Mouse (Mus musculus): ENCODE data around the gene Agap3.

DNA sequence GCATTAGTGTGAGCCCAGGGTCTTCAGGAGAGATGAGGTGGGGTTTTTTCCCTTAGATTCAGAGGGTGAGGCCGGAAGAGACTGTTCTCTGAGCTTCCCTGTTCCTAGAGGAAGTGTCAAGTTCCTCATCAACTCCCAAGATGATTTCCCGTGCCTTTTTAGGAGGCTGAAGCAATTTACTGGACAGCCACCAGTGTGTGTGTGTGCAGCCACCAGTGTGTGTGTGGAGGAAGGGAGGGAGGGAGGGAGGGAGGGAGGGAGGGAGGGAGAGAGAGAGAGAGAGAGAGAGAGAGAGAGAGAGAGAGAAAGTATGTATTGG, 2.0 kb downstream of the Agap3 start:
- TF ChIP-seq ETS1 (IDR thresholded peaks at IDR 0.05; ENCODE audit: low read depth, low read length) (no peak), CTCF (IDR thresholded peaks at IDR 0.05 in 2 of 3, conservative IDR thresholded peaks at IDR 0.05 in 1 of 3; ENCODE audit: control insufficient read depth in 1 of 3, insufficient read depth in 1 of 3, low read depth in 2 of 3, low read length in 3 of 3, poor library complexity in 1 of 3, severe bottlenecking in 1 of 3) (no peak), MAX (IDR thresholded peaks at IDR 0.05; ENCODE audit: low read length) (no peak), POLR2A (IDR thresholded peaks at IDR 0.05; ENCODE audit: control insufficient read depth in 1 of 2, insufficient read depth in 1 of 2, low read depth in 1 of 2, low read length in 2 of 2, poor library complexity in 1 of 2) (no peak), E2F4 (IDR thresholded peaks at IDR 0.05; ENCODE audit: borderline replicate concordance, low read depth, low read length) (no peak), EP300 (IDR thresholded peaks at IDR 0.05; ENCODE audit: low read depth in 1 of 2, low read length in 2 of 2) (no peak), ZNF384 (IDR thresholded peaks at IDR 0.05; ENCODE audit: low read depth, low read length) (no peak), USF1 (IDR thresholded peaks at IDR 0.05; ENCODE audit: low read depth, low read length) (no peak), GATA1 (IDR thresholded peaks at IDR 0.05; ENCODE audit: low read depth, low read length) (no peak), CHD2 (IDR thresholded peaks at IDR 0.05; ENCODE audit: low read length) (no peak), HCFC1 (IDR thresholded peaks at IDR 0.05; ENCODE audit: low read depth, low read length) (no peak), JUND (IDR thresholded peaks at IDR 0.05; ENCODE audit: low read depth, low read length) (no peak), UBTF (IDR thresholded peaks at IDR 0.05; ENCODE audit: borderline replicate concordance, insufficient read depth, low read depth, low read length) (no peak), ZMIZ1 (IDR thresholded peaks at IDR 0.05; ENCODE audit: low read depth, low read length) (no peak)
